Mouse (Mus musculus): ENCODE data around the gene Scaper. TPM values are rescaled to one million over a fixed set of nuclear protein-coding genes. Genes with fewer than 3 reads are reported as not detected.

Gene Scaper
- 8.5 and 8.9 TPM in 2 replicates for polyA plus RNA-seq (2015; fragmentation: Nextera tagmentation; extraction: Ambion mirVana)

GRCm38 (mm10) chr9:55937664-55938617 is at the start of gene Scaper:
Gene Scaper (minus strand): TSS chr9:55938119.
- Histone ChIP-seq H3K9ac (peak within 1 kb of the TSS; percentile 86), H3K36me3 (no peaks in the 10 kb centered on the region), H3K4me1 (replicated peaks) (peaks cover 11% of the 10 kb centered on the region), H3K4me3 (replicated peaks) (peak within 1 kb of the TSS; percentile 81), H3K4me2 (replicated peaks) (peak within 1 kb of the TSS; percentile 78), H3K27ac (peak within 1 kb of the TSS; percentile 84), H3K27me3 (replicated peaks) (no peaks in the 10 kb centered on the region), H3K9me3 (no peaks in the 10 kb centered on the region)
- under 1% methylated on average over 60 of the region's 60 CpGs for WGBS
- ATAC-seq: peak; percentile 98

GRCm38 (mm10) chr9:55946819-55947218 is 8.9 kb upstream of the Scaper start:
- Histone ChIP-seq H3K9me3 (no peaks in the 10 kb centered on the region), H3K27me3 (replicated peaks) (no peaks in the 10 kb centered on the region), H3K4me3 (replicated peaks) (no peak overlapping the region), H3K36me3 (no peaks in the 10 kb centered on the region), H3K27ac (no peak overlapping the region), H3K4me1 (replicated peaks) (no peaks in the 10 kb centered on the region), H3K9ac (no peak overlapping the region), H3K4me2 (replicated peaks) (no peak overlapping the region)
- no peak for ATAC-seq
- WGBS: 16% methylated on average over 1 of the region's 1 CpGs

DNA sequence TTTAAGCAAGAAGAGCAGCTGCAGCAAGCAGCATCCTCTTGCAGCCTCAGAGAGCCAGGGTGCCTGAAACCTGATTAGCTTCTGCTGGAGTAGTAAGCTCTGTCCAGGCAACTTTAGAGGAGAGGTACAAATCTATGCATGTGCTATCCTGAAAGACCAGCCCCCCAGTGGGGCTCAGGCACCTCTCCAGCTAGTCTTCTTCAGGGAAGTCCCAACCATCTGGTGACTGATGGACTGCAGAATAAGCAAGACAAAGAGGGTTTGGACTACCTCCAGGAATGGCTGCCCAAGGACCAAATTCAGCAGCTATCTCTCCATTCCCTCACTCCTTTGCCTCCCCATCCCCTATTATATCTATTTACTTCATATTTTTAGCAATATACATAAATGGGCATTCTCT is 3.4 kb upstream of the Scaper start:
- Histone ChIP-seq H3K4me1 (replicated peaks) (peaks cover 11% of the 10 kb centered on the region), H3K9ac (no peak overlapping the region), H3K27me3 (replicated peaks) (no peaks in the 10 kb centered on the region), H3K4me3 (replicated peaks) (no peak overlapping the region), H3K4me2 (replicated peaks) (no peak overlapping the region), H3K27ac (no peak overlapping the region), H3K9me3 (no peaks in the 10 kb centered on the region), H3K36me3 (no peaks in the 10 kb centered on the region)
- ATAC-seq: no peak

GRCm38 (mm10) chr9:55938618-55938985 is 683 bp upstream of the Scaper start:
- peak; percentile 29 for ATAC-seq

GRCm38 (mm10) chr9:55937224-55937663 is 675 bp downstream of the Scaper start:
- peak; percentile 5; the same call in 1 of the 2 replicates for ATAC-seq
- H3K9ac ChIP-seq: peak overlapping the region; percentile 86; the same call in 1 of the 2 replicates
- WGBS: 38% methylated on average over 5 of the region's 5 CpGs
- peak overlapping the region; percentile 78 for H3K4me2 ChIP-seq (replicated peaks)
- H3K4me3 ChIP-seq (replicated peaks): peak overlapping the region; percentile 81
- peaks cover 11% of the 10 kb centered on the region for H3K4me1 ChIP-seq (replicated peaks)
- no peaks in the 10 kb centered on the region for H3K36me3 ChIP-seq
- no peaks in the 10 kb centered on the region for H3K27me3 ChIP-seq (replicated peaks)
- H3K27ac ChIP-seq: no peak overlapping the region
- H3K9me3 ChIP-seq: no peaks in the 10 kb centered on the region

More at GRCm38 (mm10) chr9:55938618-55938985, 683 bp upstream of the Scaper start:
- Histone ChIP-seq H3K4me1 (replicated peaks) (peaks cover 11% of the 10 kb centered on the region), H3K9ac (0 out of 2 replicates have a peak overlapping the region, but pooled peaks have one; percentile 86), H3K27me3 (replicated peaks) (no peaks in the 10 kb centered on the region), H3K4me3 (replicated peaks) (peak overlapping the region; percentile 81), H3K36me3 (no peaks in the 10 kb centered on the region), H3K9me3 (no peaks in the 10 kb centered on the region), H3K27ac (no peak overlapping the region; the same call in 1 of the 2 replicates), H3K4me2 (replicated peaks) (peak overlapping the region; percentile 78)
- 25% methylated on average over 6 of the region's 6 CpGs for whole genome bisulfite sequencing

- Histone ChIP-seq H3K36me3 (no peaks in the 10 kb centered on the region), H3K27ac (no peak overlapping the region), H3K9ac (no peak overlapping the region), H3K4me2 (replicated peaks) (no peak overlapping the region), H3K9me3 (no peaks in the 10 kb centered on the region), H3K27me3 (replicated peaks) (no peaks in the 10 kb centered on the region), H3K4me1 (replicated peaks) (peaks cover 4% of the 10 kb centered on the region; the same call in 1 of the 2 replicates), H3K4me3 (replicated peaks) (no peak overlapping the region)
- WGBS: 83% methylated on average over 1 of the region's 1 CpGs
- no peak for ATAC-seq
Observed at GRCm38 (mm10) chr9:55932482-55932881, 5.4 kb downstream of the Scaper start.

DNA sequence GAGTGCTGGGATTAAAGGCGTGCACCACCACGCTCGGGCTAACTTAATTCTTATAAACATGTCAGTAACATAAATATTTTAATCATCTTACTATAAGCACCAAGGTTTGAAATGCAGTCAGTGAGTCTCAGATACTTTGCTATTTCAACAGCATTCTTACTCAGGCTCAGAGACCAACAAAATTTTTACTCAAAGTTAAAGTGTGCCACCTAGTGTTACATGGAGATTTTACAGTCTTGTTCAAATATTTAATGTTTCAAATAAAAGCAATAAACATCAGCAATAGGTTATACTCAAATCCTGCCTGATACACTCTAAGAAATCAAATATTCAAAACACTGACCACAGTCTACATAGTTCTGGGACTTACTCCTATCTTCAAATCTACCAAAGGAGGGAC is 19.3 kb downstream of the Scaper start:
- H3K27me3 ChIP-seq (replicated peaks): no peaks in the 10 kb centered on the region

DNA sequence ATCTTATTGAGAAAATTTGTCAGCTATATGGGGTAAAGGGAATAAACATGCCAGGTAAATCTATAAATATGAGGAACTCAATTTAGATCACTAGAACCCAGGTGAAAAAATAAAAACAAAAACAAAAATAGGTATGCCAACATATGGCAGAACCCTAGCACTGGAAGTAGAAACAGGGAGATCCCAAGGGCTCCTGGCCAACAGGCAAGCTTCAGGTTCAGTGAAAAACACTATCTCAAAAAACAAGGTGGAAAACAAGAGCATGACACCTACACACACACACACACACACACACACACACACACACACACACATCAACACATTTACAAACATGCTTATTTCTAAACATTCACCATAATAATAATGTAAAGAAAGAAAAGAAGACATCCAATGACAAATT is 21.2 kb downstream of the Scaper start:
- Histone ChIP-seq H3K9me3 (no peaks in the 10 kb centered on the region), H3K27ac (no peak overlapping the region), H3K4me1 (replicated peaks) (no peaks in the 10 kb centered on the region), H3K9ac (no peak overlapping the region), H3K4me2 (replicated peaks) (no peak overlapping the region), H3K27me3 (replicated peaks) (no peaks in the 10 kb centered on the region), H3K36me3 (no peaks in the 10 kb centered on the region), H3K4me3 (replicated peaks) (no peak overlapping the region)
- ATAC-seq: no peak

More for the DNA sequence above, 19.3 kb downstream of the Scaper start:
- Histone ChIP-seq H3K4me2 (replicated peaks) (no peak overlapping the region), H3K36me3 (no peaks in the 10 kb centered on the region), H3K9ac (no peak overlapping the region), H3K4me1 (replicated peaks) (no peaks in the 10 kb centered on the region), H3K4me3 (replicated peaks) (no peak overlapping the region), H3K9me3 (no peaks in the 10 kb centered on the region), H3K27ac (no peak overlapping the region)
- 58% methylated on average over 3 of the region's 3 CpGs for WGBS
- ATAC-seq: no peak

DNA sequence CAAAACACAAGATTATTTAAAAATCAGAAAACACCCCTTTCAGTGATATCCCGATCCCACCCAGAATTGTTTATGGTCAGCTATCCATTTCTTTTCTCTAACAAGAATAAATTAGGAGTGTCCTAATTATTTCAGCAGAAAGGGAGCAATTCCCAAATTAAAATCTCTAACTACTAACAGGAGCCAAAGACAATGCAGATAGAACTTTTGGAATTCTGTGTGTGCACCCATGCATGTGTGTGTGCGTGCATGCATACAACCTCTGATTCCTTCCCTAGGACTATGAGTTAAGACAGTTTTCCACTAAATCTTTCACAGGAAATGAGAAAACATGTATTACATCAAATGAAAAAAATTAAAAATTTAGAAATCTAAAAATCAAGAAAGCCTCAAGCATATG is 26.4 kb downstream of the Scaper start:
- Histone ChIP-seq H3K27ac (no peak overlapping the region), H3K27me3 (replicated peaks) (no peaks in the 10 kb centered on the region), H3K9ac (no peak overlapping the region), H3K4me2 (replicated peaks) (no peak overlapping the region), H3K4me3 (replicated peaks) (no peak overlapping the region), H3K36me3 (0 out of 2 replicates have a peak, but pooled peaks cover 6% of the 10 kb centered on the region), H3K4me1 (replicated peaks) (no peaks in the 10 kb centered on the region), H3K9me3 (no peaks in the 10 kb centered on the region)
- ATAC-seq: no peak
- 94% methylated on average over 2 of the region's 2 CpGs for WGBS

GRCm38 (mm10) chr9:55902964-55903363 is 35.0 kb downstream of the Scaper start:
- no peaks in the 10 kb centered on the region for H3K36me3 ChIP-seq
- no peak for ATAC-seq
- no peak overlapping the region for H3K9ac ChIP-seq
- no peaks in the 10 kb centered on the region for H3K27me3 ChIP-seq (replicated peaks)
- H3K27ac ChIP-seq: no peak overlapping the region
- 82% methylated on average over 2 of the region's 2 CpGs for WGBS
- no peaks in the 10 kb centered on the region for H3K4me1 ChIP-seq (replicated peaks)
- no peak overlapping the region for H3K4me3 ChIP-seq (replicated peaks)
- H3K9me3 ChIP-seq: no peaks in the 10 kb centered on the region
- no peak overlapping the region for H3K4me2 ChIP-seq (replicated peaks)

GRCm38 (mm10) chr9:55901588-55901987 is 36.3 kb downstream of the Scaper start:
- H3K27me3 ChIP-seq (replicated peaks): no peaks in the 10 kb centered on the region
- no peaks in the 10 kb centered on the region for H3K9me3 ChIP-seq
- no peak overlapping the region for H3K4me2 ChIP-seq (replicated peaks)
- H3K9ac ChIP-seq: no peak overlapping the region
- ATAC-seq: no peak
- H3K36me3 ChIP-seq: no peaks in the 10 kb centered on the region
- H3K27ac ChIP-seq: no peak overlapping the region
- H3K4me3 ChIP-seq (replicated peaks): no peak overlapping the region
- WGBS: 60% methylated on average over 3 of the region's 3 CpGs
- H3K4me1 ChIP-seq (replicated peaks): no peaks in the 10 kb centered on the region

DNA sequence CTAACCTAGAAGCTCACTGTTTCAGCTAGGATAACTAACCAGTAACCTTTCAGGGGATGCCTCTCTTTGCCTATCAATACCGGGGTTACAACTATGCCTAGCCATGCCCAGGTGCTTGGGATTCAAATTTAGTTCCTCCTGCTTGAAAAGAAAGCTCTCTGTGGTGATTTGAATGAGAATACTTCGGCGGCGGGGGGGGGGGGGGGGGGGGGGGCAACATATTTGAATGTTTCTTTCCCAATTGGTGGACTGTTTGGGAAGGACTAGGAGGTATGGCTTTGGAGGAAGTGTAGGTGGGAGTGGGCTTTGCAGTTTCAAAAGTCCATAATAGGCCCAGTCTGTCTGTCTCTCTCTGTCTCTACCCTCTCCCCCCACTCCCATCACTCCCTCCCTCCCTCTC is 37.4 kb downstream of the Scaper start:
- H3K27ac ChIP-seq: no peak overlapping the region

More for the DNA sequence above, 37.4 kb downstream of the Scaper start:
- no peaks in the 10 kb centered on the region for H3K4me1 ChIP-seq (replicated peaks)
- no peaks in the 10 kb centered on the region for H3K9me3 ChIP-seq
- no peaks in the 10 kb centered on the region for H3K27me3 ChIP-seq (replicated peaks)
- no peak overlapping the region for H3K9ac ChIP-seq
- H3K4me3 ChIP-seq (replicated peaks): no peak overlapping the region
- ATAC-seq: no peak
- no peak overlapping the region for H3K4me2 ChIP-seq (replicated peaks)
- H3K36me3 ChIP-seq: no peaks in the 10 kb centered on the region
- WGBS: 64% methylated on average over 3 of the region's 4 CpGs
